In genomic region chr9:32434241-32435213, GRCm38 (mm10) we compare ENCODE assay signal across 11 mouse cellular contexts.
DNase-seq lines count a peak whose midpoint lies in the region; ATAC-seq and TF ChIP-seq lines count a peak whose summit lies in the region.
"Had no signal": no experiment of that assay in that cellular context is flagged by ENCODE, and none has a peak within 500 bp of the region (broad histone marks: within the 10 kb centered on the region; RNA-seq: fewer than 3 reads in every experiment).

No protein-coding gene starts in this region.

- ATAC-seq in heart, embryonic 13.5 days (ENCODE audit: extremely low read depth, insufficient number of reproducible peaks, low FRiP score, low TSS enrichment), result no peak
- peak; percentile 64; the same call in 1 of the 2 replicates for ATAC-seq in midbrain, embryonic 16.5 days
- ATAC-seq in neural tube, embryonic 15.5 days (ENCODE audit: low FRiP score), result no peak

- 0 out of 2 replicates have a peak overlapping the region, but pooled peaks have one; percentile 42 for H3K27ac ChIP-seq in heart, embryonic 13.5 days (replicated peaks)
- no peak overlapping the region for H3K27ac ChIP-seq in midbrain, embryonic 16.5 days (ENCODE audit: low read length)
- H3K27ac ChIP-seq in neural tube, embryonic 15.5 days (replicated peaks), result no peak overlapping the region
- H3K27ac ChIP-seq: kidney, embryonic 15.5 days had no signal

- H3K9me3 ChIP-seq in heart, embryonic 13.5 days, result no peaks in the 10 kb centered on the region
- H3K9me3 ChIP-seq in midbrain, embryonic 16.5 days (replicated peaks; ENCODE audit: control insufficient read depth, low read length, poor library complexity, severe bottlenecking), result no peaks in the 10 kb centered on the region
- no peaks in the 10 kb centered on the region for H3K9me3 ChIP-seq in neural tube, embryonic 15.5 days (replicated peaks)
- H3K9me3 ChIP-seq: kidney, embryonic 15.5 days had no signal

- peak; percentile 26 for DNase-seq in gastrocnemius, postnatal 10 days
- no peak for DNase-seq in gastrocnemius, adult 18-20 months (ENCODE audit: low spot score)
- peak; percentile 13 for DNase-seq in lung, postnatal 14 days
- DNase-seq in lung, adult 2 months, result no peak
- no peak for DNase-seq in adrenal gland, adult 8-10 months
- DNase-seq: liver had no signal

- H3K4me1 ChIP-seq in lung, adult 2 months (ENCODE audit: control insufficient read depth, insufficient read depth, low read length), result no peaks in the 10 kb centered on the region
- 0 out of 2 replicates have a peak, but pooled peaks cover 4% of the 10 kb centered on the region for H3K4me1 ChIP-seq in heart, embryonic 13.5 days
- no peaks in the 10 kb centered on the region for H3K4me1 ChIP-seq in midbrain, embryonic 16.5 days (ENCODE audit: control insufficient read depth, insufficient read depth, low read length)
- no peaks in the 10 kb centered on the region for H3K4me1 ChIP-seq in neural tube, embryonic 15.5 days
- H3K4me1 ChIP-seq: kidney, embryonic 15.5 days had no signal

- 65% methylated on average over 19 of the region's 19 CpGs for WGBS in lung, adult 2 months
- WGBS in heart, embryonic 13.5 days, result 67% methylated on average over 19 of the region's 19 CpGs
- WGBS in midbrain, embryonic 16.5 days, result 52% methylated on average over 19 of the region's 19 CpGs
- 76% methylated on average over 19 of the region's 19 CpGs for WGBS in neural tube, embryonic 15.5 days

- no peak overlapping the region for H3K9ac ChIP-seq in heart, embryonic 13.5 days
- H3K9ac ChIP-seq in midbrain, embryonic 16.5 days (ENCODE audit: low read depth, low read length), result no peak overlapping the region
- H3K9ac ChIP-seq in neural tube, embryonic 15.5 days (replicated peaks), result no peak overlapping the region
- H3K9ac ChIP-seq: kidney, embryonic 15.5 days had no signal

- H3K4me2 ChIP-seq in heart, embryonic 13.5 days, result no peak overlapping the region
- H3K4me2 ChIP-seq in midbrain, embryonic 16.5 days (ENCODE audit: low read length), result no peak overlapping the region
- H3K4me2 ChIP-seq in neural tube, embryonic 15.5 days, result no peak overlapping the region
- H3K4me2 ChIP-seq: kidney, embryonic 15.5 days had no signal

- peaks cover 11% of the 10 kb centered on the region for H3K36me3 ChIP-seq in heart, embryonic 13.5 days
- no peaks in the 10 kb centered on the region for H3K36me3 ChIP-seq in midbrain, embryonic 16.5 days (ENCODE audit: control insufficient read depth, insufficient read depth, low read length)
- no peaks in the 10 kb centered on the region for H3K36me3 ChIP-seq in neural tube, embryonic 15.5 days

- H3K4me3 ChIP-seq in lung, adult 2 months (replicated peaks; ENCODE audit: extremely low read depth, low read depth, low read length), result no peak overlapping the region
- no peak overlapping the region for H3K4me3 ChIP-seq in heart, embryonic 13.5 days
- H3K4me3 ChIP-seq in midbrain, embryonic 16.5 days (ENCODE audit: low read depth, low read length), result no peak overlapping the region
- no peak overlapping the region for H3K4me3 ChIP-seq in neural tube, embryonic 15.5 days (replicated peaks)
- H3K4me3 ChIP-seq: kidney, embryonic 15.5 days had no signal

- no peak for TF ChIP-seq POLR2A in lung, adult 2 months (IDR thresholded peaks at IDR 0.05; ENCODE audit: borderline replicate concordance, extremely low read depth, low read depth, low read length)

- H3K27me3 ChIP-seq in heart, embryonic 13.5 days (replicated peaks), result no peaks in the 10 kb centered on the region
- H3K27me3 ChIP-seq in midbrain, embryonic 16.5 days (ENCODE audit: control insufficient read depth, insufficient read depth, low read depth, low read length), result no peaks in the 10 kb centered on the region
- H3K27me3 ChIP-seq in neural tube, embryonic 15.5 days (replicated peaks), result no peaks in the 10 kb centered on the region
- H3K27me3 ChIP-seq: CH12.LX; kidney, embryonic 15.5 days had no signal

- TF ChIP-seq CTCF in lung, adult 2 months (IDR thresholded peaks at IDR 0.05; ENCODE audit: insufficient read depth, low read length), result no peak

Comparison
In these comparisons a context has a peak if more than half of its experiments do, and no peak if none do; other contexts are left out.
1. DNase-seq: peak in gastrocnemius, postnatal 10 days (single experiment) and lung, postnatal 14 days (single experiment); none in gastrocnemius, adult 18-20 months (single experiment), lung, adult 2 months (single experiment) and adrenal gland, adult 8-10 months (single experiment).